In the genomic region with DNA sequence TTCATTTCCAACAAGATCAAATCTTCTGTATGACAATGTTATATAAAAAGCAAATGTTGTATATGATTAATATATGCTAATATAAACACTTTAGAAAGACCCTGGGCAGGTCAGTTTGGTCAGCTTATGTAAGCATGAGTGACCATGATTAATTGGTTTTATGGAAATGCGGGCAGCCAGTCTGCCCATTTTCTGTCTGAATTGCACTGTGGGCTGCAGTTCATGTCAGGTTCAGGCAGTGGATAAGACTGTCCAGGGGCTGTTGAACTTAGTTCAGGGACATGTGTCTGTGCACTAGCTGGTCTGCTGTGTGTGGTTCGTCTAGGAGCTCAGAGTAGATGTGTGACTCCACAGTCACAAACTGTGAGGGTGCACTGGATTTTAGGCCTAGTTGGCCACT, we compare ENCODE assay signal across 14 mouse cellular contexts.
"Had no signal": no experiment of that assay in that cellular context is flagged by ENCODE, and none has a peak within 500 bp of the region (broad histone marks: within the 10 kb centered on the region; RNA-seq: fewer than 3 reads in every experiment).

No protein-coding gene starts in this region.

- DNase-seq: kidney, adult 8-10 months; kidney, postnatal 25 days; layer of hippocampus, adult 9-11 months; layer of hippocampus, postnatal 36 days; liver; liver, embryonic 13.5 days; liver, postnatal 0 days; lung, postnatal 36 days; thymus, postnatal 14 days had no signal

- ATAC-seq: liver, postnatal 0 days; midbrain, embryonic 15.5 days had no signal

- H3K36me3 ChIP-seq: limb, embryonic 12.5 days; liver, embryonic 13.5 days; lung, embryonic 15.5 days; midbrain, embryonic 15.5 days; neural tube, embryonic 13.5 days had no signal

- H3K9ac ChIP-seq: limb, embryonic 12.5 days; liver, embryonic 13.5 days; liver, postnatal 0 days; lung, embryonic 15.5 days; midbrain, embryonic 15.5 days; neural tube, embryonic 13.5 days had no signal

- H3K4me3 ChIP-seq: limb, embryonic 12.5 days; liver, embryonic 13.5 days; lung, embryonic 15.5 days; midbrain, embryonic 15.5 days; neural tube, embryonic 13.5 days had no signal

- H3K4me2 ChIP-seq: limb, embryonic 12.5 days; liver, embryonic 13.5 days; lung, embryonic 15.5 days; midbrain, embryonic 15.5 days; neural tube, embryonic 13.5 days had no signal

- H3K9me3 ChIP-seq: limb, embryonic 12.5 days; liver, embryonic 13.5 days; lung, embryonic 15.5 days; midbrain, embryonic 15.5 days; neural tube, embryonic 13.5 days had no signal

- H3K4me1 ChIP-seq: limb, embryonic 12.5 days; liver, embryonic 13.5 days; lung, embryonic 15.5 days; midbrain, embryonic 15.5 days; neural tube, embryonic 13.5 days had no signal

- H3K27ac ChIP-seq: limb, embryonic 12.5 days; liver, embryonic 13.5 days; lung, embryonic 15.5 days; midbrain, embryonic 15.5 days; neural tube, embryonic 13.5 days; stomach, postnatal 0 days had no signal

- H3K27me3 ChIP-seq: limb, embryonic 12.5 days; liver, embryonic 13.5 days; lung, embryonic 15.5 days; midbrain, embryonic 15.5 days; neural tube, embryonic 13.5 days had no signal
